Mouse (Mus musculus): ENCODE measurements around the gene Prnd.

The Prnd gene

DNA sequence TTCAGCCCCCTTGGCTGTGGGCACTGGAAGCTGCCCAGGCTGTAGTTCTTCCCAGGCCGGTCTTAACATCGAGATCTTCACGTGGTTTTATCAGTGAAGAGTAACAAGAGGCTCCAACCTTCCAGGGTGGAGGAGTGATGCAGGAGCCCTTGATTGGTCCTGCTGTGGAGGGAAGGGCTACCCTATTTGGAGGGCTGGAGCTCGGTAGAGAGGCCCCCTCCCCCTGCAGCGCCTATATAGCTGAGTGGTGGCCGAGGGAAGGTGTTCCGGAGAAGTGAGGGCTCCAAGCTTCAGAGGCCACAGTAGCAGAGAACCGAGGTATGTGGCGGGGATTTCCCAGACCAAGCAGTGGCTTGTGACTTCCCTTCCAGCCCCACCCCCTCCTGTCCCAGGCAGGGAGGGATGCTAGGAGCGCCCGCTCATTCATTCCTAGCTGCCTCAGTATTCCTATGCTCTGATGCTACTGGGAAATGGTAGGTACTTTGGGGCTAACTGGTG, at the start of gene Prnd:
TSS of gene Prnd (plus strand) at position 264 of the 498 bp plus-strand sequence.
- peak in 1 of 2 experiments; percentile 16 for DNase-seq (ENCODE audit: low spot score in 2 of 2)

DNA sequence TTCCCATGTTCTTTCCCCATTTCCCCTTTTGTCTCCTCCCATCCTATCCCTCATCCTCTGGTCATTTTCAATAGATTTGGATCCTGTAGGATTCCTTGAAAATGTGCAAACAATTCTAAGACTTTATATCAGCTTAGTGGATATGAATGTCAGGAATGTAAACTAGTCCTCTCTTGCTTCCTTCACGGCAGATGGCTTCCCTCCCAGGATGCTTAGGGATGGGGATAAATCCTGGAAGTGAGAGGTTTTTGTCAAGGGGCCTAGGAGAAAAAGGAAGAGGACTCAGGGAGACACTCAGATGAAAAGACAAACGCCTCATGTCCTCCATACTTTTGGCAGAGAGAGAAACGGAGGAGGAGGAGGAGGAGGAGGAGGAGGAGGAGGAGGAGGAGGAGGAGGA, 48.2 kb upstream of the Prnd start:
- no peak for DNase-seq (ENCODE audit: low spot score in 2 of 2)

DNA sequence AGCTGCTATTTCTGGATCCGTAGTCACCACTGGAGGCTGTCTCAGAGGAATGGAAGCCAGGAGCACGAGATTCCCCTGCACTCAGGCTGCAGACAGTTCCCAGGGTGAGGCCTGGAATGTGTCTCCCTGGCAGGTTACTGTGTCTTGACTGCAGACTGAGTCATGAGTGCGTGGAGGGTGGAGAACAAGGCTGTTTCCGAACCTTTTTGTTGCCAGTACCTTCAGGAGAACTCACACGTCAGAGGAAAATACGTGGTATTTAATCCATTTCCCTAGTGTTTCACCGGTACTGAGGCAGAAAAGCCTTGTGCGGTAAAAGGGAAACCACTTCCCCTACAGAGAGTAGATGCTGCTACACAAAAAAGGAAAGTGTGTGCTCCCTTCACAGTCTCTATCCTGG, 47.8 kb upstream of the Prnd start:
- DNase-seq (ENCODE audit: low spot score in 2 of 2) = no peak

DNA sequence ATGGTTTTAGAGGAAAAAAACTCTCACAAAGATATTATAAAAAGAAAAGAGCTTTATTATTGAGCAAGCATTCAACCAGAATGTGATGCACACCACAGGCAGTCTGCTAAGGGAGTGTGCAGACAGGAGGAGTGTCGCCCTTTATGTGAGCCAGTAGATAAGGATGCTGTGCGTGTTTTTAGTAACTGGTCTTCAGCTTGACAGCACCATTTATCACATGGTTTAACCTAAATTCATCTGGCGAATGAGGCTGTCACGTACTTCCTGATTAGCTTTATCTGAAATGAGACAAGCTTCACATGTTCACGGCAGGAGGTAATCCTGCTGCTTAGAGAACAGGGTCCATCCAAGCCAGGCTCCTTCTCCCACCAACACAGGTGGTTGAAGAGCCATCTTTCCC, 45.6 kb upstream of the Prnd start:
- DNase-seq (ENCODE audit: low spot score in 2 of 2) = peak in 1 of 2 experiments; percentile 40

DNA sequence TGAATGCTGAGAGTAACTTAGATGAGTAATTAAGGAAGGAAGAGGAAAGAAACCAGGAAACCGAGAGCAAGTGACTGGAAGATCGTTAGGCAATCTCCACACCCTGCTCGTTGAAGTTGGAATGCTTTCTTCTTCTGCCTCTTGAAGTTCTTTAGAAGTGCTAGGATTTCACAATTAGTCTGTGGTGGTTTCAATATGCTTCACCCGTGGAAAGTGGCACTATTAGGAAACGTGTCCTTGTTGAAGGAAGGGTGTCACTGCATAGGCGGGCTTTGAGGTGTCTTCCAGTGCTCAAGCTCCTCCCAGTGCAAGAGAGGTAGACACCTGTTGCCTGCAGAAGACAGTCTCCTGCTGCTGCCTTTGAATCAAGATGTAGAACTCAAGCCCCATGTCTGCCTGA, 44.9 kb upstream of the Prnd start:
- no peak for DNase-seq (ENCODE audit: low spot score in 2 of 2)

DNA sequence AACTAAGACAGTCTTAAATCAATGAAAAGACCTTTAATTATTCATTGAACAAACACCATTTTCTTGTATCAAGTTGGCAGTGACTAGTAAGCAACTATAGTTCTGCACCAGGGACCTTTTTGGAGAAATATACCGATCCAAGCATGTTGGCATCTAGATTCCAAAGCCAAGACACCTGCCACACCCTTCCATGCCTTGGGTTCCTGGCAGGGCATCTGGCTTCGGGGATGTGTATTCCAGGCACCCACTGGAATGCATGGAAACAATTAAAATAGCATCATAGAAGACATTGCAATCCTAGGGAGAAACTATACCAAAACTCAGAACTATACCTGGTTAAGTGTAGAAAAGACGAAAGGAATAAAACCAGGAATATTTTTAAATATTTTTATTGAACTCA, 44.4 kb upstream of the Prnd start:
- no peak for DNase-seq (ENCODE audit: low spot score in 2 of 2)

DNA sequence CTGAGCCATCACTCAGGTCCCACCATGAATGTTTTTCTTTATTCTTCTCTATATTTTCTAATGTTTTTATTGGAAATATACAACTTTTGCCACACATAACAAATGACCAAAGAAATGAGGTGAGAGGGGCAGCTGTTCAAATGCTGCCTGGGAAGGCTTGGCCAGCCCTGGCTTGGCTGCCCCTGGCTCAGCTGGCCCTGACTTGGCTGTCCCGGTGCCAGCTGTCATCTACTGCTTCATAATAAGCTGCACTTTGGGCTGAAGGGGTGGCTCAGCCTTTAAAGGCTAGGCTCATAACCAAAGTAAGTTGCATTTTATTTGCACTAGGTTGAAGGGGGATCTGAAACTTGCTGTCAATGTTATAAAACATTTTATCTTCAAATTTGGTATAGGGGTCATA, 43.8 kb upstream of the Prnd start:
- no peak for DNase-seq (ENCODE audit: low spot score in 2 of 2)

DNA sequence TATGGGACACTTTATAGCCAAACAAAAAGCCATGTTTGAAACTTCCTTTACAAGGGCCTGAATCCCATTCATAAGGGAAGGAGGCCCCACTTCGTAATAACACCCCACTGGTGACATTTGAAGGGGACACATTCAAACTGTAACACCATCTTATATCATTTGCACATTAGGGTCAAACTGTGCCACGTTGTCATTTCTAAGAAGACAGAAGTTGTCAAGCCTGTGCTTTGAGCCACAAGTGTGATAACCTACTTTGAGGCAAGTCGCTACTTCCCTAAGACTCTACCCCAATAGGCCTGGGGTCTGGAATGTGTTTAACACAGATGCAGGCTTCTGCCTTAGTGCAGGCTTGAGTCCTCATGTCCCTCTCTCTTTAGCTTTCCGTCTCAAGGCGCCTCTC, 43.4 kb upstream of the Prnd start:
- DNase-seq (ENCODE audit: low spot score in 2 of 2) = no peak

DNA sequence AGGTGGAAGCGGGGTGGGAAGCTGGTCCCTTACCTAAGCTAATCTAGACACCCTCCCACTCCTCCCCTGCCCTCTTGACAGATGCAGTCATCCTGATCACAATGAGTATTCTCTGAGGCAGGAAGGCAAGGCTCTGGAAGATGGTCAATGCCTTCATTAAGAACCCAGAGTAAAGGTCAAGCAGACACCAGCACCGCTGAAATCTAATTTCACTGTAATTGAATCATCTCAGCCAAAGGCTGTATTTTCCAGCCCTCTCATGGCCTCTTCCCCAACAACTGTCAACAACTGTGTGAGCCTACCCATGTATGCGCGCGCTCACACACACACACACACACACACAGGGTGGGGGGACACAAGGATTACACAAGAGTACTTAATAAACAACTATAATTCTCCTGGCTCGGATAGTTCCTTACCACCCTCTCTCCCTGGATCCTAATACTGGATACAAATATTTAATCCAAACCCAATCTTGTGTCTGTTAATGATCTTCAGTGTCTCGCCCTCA, 42.3 kb upstream of the Prnd start:
- no peak for DNase-seq (ENCODE audit: low spot score in 2 of 2)

DNA sequence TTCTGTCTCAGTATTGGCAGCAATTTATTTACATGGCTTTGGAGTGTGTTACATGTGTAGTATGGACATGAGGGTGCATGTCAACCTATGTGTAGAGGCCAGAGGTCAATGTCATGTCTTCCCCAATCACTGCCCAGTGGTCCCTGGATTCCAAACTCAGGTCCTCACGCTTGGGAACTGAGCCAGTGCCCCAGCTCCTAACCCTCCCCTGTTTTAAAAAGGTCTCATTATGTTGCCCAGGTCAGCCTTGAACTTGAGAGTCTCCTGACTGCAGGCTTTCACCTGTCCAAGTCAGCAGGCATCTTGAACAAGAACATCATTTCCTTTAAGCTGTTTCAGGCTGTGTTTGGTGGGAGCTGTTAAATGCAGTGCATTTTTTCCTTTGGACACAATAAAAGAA, 41.8 kb upstream of the Prnd start:
- peak in 1 of 2 experiments; percentile 13 for DNase-seq (ENCODE audit: low spot score in 2 of 2)

DNA sequence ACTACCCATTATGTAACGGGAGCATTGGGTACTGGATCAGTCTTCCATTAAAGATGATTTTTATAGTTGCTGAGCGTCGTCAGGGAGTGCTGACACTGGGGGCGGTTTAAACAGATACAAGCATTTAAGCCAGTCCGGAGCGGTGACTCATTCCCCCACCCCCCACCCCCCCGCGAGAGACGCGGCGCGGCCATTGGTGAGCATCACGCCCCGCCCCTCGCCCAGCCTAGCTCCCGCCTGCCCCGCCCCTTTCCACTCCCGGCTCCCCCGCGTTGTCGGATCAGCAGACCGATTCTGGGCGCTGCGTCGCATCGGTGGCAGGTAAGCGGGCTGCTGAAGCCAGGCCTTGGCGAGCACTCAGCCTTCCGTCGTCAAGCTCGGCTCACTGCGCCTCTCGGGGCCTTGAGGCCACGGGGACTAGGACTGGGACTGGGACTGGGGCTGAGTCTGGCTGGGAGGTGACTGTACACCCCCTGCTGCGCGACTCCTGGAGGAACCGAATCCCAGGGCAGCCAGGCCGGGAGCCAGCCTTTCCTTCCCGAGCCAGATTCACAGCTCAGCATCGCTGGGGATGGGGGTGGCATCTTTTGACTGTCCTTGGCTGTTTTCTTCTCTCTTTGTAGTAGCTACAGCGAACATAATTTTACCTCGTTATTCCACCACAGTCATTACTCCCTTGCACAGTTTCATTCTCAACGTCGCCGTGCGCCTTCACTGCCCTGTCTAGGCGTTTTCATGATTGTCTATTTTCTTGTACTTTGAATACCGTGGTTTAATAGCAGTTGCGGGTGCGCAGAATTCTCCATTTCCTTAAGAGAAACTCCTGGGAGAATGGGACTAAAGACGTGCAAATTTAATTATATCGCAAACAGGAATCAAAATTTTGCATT, 40.7 kb upstream of the Prnd start, which contains the start of the genes Prnp and Prn:
TSS of gene Prnp (plus strand) at position 246 of the 890 bp plus-strand sequence.
TSS of gene Prn (plus strand) at position 275 of the 890 bp plus-strand sequence.
- DNase-seq (ENCODE audit: low spot score in 2 of 2) = peak; percentile 91 to 97

DNA sequence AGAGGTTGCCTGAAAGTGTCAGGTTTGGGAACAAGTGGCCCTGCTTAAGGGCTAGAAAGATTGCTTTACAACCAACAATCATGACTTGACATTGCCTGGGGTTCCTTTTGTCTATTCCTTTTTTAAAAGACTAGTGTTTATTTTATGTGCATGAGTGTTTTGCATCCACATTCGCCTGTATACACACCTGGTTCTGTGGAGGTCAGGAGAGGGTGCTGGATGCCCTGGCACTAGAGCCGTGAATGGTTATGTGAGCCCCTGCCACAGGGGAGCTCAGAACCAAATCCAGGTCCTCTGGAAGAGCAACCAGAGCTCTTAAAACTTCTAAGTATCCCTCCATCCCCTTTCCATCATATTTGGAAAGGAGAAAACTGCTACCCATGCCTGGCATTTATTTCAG, 39.8 kb upstream of the Prnd start:
- DNase-seq (ENCODE audit: low spot score in 2 of 2) = no peak

DNA sequence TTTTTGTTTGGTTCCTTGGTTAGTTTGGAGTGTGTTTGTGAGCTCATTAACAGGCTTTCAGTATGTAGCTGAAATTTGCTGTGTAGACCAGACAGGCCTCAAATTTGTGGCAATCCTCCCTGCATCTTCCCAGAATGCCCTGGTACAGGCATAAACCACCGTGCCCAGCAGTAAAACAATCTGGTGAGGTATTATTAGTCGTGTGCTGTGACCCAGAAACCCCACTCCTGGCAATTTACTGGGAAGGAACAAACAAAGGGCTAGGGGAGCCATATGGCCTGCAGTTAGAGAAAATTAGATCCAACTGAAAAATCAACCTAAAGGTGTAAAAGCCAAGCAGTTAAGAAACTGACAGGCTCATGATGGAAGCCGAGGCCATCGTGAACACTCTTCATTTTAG, 39.3 kb upstream of the Prnd start:
- no peak for DNase-seq (ENCODE audit: low spot score in 2 of 2)

DNA sequence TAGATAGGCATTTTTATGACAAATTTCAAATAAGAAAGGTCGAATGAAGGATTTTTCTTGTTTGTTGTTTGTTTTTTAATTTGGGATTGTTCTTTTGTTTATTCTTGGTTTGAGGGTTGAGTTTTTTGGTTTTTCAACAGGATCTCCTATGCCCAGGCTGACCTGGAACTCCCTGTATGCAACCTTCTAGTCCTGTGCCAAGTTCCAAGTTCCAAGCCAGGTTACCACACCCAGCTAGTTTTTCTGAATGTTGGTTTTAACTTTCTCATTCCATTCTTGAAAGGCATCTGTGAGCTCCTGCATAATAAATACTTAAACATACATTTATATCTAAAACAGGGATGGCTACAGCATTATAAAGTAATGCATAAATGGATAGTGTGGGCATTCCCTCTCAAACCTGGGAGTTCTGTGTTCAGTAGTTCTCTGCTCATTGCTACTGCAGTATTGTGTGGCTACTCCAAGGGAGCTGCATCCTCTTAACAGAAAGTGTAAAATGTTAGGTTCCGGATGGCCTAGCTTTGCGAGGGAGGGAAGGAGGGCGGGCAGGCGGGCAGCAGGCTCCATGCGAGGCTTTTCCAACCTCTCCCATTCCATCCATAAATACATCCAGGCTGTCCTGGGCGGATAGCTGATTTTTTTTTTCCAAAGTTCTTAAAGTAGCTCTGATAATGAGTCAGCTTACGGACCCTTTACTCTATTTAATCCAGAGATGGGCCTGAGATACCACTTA, 38.0 kb upstream of the Prnd start:
- no peak for DNase-seq (ENCODE audit: low spot score in 2 of 2)

DNA sequence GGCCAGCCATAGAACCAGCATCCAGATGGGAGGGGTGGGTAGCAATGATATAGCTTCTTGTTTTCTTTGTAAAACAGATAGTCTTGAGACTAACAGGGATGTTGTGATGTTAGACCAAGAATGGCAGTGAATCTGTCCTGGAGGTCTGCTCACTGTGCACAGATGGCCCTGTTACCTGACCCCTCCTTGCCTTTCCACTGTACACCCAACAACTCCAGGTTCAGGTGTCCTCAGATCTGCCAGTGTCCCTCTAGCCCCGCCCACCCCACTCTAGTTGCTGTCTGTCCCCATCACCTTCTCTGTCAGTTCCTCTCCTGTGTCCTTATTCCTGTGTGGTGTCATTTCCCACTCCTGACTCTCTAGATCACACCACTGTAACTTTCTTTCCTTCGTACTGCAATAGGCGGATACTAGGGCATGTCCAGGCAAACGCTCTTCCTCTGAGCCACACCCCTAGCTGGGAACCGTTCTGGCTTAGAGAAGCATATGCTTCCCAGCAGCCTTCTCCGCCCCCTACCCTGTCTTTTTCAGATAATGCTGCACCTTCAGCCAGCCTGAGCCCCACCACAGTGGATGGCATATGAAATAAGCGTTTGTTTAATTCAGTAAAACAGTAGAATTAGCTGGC, 18.3 kb upstream of the Prnd start:
- DNase-seq (ENCODE audit: low spot score in 2 of 2) = no peak

DNA sequence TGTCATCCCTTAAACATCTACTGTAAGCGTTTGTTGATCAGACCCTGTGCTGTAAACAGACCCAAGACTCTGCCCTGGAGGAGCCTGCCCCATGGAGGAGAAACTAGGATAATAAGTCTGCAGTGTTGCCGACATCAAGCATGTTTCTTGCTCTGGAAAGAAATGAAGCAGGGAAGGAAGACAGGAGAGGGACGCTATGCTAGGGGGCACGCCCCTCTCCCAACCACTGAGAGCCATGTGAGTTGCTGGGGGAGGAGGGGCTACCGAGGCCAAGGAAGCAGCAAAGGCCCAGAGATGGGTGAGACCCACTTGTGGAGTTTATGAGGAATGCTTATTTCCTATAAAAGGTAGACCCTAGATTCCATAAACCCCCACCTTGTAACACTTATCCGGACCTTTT, 17.6 kb upstream of the Prnd start:
- no peak for DNase-seq (ENCODE audit: low spot score in 2 of 2)

DNA sequence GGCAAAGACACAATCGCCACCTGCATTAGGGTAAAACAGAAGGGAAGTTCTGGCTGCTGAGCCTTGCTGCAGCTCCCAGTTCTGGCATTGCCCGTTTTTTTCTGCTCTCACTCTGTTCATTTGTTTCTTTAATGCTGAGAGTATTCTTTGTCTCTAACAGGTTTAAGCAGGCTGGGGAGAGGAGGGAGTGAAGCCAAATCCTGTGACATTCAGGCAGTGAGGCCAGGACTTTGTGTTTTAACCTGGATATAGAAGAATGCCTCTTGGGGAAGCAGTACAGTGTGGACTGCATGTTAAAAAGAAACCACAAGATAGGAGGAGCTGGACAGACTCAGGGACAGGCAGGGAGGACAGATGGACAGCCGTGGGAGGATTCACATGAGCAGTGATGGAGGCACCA, 17.1 kb upstream of the Prnd start:
- DNase-seq (ENCODE audit: low spot score in 2 of 2) = no peak

DNA sequence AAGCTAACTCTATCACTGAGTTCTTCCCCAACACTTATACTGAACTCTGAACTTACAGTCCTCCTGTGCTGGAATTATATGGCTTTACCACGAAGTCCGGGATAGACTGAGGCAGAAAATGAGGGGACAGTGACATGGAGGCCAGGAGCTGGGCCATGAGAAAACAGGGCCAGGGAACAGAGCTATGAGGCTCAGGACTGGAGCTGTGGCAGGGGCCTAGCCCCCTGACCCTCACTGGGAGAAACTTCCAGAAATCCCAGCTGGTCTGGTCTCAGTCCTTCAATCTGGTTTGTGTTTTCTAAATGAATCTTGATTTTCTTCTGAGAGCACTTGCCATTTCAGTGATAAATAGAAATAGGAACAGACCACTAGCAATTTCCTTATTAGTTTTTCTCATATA, 16.4 kb upstream of the Prnd start:
- DNase-seq (ENCODE audit: low spot score in 2 of 2) = no peak

DNA sequence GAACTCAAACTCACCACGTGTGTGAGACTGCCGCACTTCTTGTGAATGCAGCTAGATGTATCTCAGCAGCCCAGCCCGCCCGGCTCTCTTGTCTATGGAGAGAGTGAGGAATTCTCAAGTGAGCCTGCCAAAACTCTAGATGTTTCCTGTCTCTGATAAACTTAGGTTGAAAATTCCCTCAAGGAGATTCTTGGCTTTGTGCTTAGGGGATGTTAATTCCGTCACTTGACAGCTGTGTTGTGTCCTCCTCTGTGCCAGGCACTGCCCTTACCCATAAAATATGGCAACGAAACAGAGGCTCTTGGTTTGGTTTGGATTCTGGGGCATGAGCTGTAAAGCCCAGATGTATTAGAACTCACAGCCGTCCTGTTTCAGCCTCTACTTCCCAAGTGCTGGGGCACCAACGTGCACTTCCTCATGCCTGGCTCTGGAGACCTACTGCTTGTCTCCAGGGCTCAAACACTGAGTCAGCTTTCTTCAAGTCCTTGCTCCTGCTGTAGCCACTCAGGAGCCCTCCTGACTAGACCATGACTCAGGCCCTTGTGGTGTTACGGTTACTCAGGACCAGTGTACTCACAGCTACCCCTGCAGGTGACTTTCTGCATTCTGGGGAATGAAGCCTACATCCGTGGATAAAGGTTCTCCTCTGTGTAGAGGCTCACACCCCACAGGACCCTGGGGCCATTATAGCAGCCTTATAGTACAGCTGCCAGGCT, 15.1 kb upstream of the Prnd start:
- DNase-seq (ENCODE audit: low spot score in 2 of 2) = peak in 1 of 2 experiments; percentile 45

DNA sequence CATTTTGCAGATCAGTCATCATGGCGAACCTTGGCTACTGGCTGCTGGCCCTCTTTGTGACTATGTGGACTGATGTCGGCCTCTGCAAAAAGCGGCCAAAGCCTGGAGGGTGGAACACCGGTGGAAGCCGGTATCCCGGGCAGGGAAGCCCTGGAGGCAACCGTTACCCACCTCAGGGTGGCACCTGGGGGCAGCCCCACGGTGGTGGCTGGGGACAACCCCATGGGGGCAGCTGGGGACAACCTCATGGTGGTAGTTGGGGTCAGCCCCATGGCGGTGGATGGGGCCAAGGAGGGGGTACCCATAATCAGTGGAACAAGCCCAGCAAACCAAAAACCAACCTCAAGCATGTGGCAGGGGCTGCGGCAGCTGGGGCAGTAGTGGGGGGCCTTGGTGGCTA, 14.3 kb upstream of the Prnd start:
- DNase-seq (ENCODE audit: low spot score in 2 of 2) = no peak

DNA sequence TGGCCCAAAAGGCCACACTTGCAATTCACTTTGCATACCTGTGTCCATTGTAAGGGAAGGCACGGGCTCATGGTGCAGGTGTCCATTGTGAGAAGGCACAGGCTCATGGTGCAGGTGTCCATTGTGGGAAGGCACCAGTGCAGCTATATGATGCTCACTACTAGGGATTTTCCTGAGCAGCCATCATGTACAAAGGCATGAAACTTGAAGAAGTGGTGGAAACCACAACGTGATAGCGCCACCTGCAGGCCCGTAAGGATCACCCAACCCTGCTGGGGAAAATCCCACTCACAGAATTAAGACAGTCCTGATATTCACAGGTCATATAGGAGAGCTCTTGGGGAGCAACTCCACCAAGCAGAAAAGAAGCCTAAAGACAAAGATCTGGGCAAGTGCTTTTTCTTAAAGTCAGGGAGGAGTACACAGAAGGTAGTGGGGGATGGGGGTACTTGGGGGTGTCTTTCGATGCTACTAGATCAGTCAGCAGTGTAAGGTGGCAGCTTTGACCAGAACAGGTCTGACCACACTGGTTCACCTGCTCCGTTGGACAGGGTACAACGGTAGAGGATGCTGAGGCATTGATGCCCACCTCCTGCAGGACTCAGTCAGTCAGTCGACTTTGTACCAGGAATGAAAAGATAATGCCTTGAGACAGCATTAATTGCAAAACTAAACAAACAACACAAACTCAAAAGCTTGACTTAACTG, 11.1 kb upstream of the Prnd start:
- peak; percentile 61 to 84 for DNase-seq (ENCODE audit: low spot score in 2 of 2)

Measured in spleen, postnatal 10 days (tissue).